Mouse (Mus musculus): ENCODE data around the gene Ubl4b. TPM values are rescaled to one million over a fixed set of nuclear protein-coding genes. Genes with fewer than 3 reads are reported as not detected.

The Ubl4b gene
- polyA plus RNA-seq, 1 experiment from 2014 or later: 0.11 TPM

- peaks cover 14% of the 10 kb centered on the region for H3K4me1 ChIP-seq (ENCODE audit: control insufficient read depth, insufficient read depth, low read length)
- WGBS: 68% methylated on average over 2 of the region's 2 CpGs
- no peak overlapping the region for H3K4me2 ChIP-seq (ENCODE audit: low read depth, low read length)
- no peak overlapping the region for H3K4me3 ChIP-seq (ENCODE audit: low read length)
- no peak overlapping the region for H3K27ac ChIP-seq (ENCODE audit: low read length)
- no peaks in the 10 kb centered on the region for H3K36me3 ChIP-seq (ENCODE audit: control insufficient read depth, insufficient read depth)
- H3K27me3 ChIP-seq (ENCODE audit: control insufficient read depth, insufficient read depth, low read length): peaks cover 80% of the 10 kb centered on the region
- no peaks in the 10 kb centered on the region for H3K9me3 ChIP-seq (replicated peaks; ENCODE audit: control insufficient read depth, low read length)
- ATAC-seq (replicated peaks; ENCODE audit: extremely low read depth, insufficient read depth, low FRiP score): no peak
- H3K9ac ChIP-seq (ENCODE audit: low read length): no peak overlapping the region
Observed at GRCm38 (mm10) chr3:107593632-107594031, 38.8 kb upstream of the Ubl4b start.

- 53% methylated on average over 1 of the region's 1 CpGs for WGBS
- no peak overlapping the region for H3K4me2 ChIP-seq (ENCODE audit: low read depth, low read length)
- no peak for ATAC-seq (replicated peaks; ENCODE audit: extremely low read depth, insufficient read depth, low FRiP score)
- H3K4me3 ChIP-seq (ENCODE audit: low read length): no peak overlapping the region
- H3K27me3 ChIP-seq (ENCODE audit: control insufficient read depth, insufficient read depth, low read length): peaks cover 82% of the 10 kb centered on the region
- H3K36me3 ChIP-seq (ENCODE audit: control insufficient read depth, insufficient read depth): no peaks in the 10 kb centered on the region
- no peaks in the 10 kb centered on the region for H3K9me3 ChIP-seq (replicated peaks; ENCODE audit: control insufficient read depth, low read length)
- H3K27ac ChIP-seq (ENCODE audit: low read length): no peak overlapping the region
- peaks cover 12% of the 10 kb centered on the region for H3K4me1 ChIP-seq (ENCODE audit: control insufficient read depth, insufficient read depth, low read length)
- no peak overlapping the region for H3K9ac ChIP-seq (ENCODE audit: low read length)
Observed at GRCm38 (mm10) chr3:107591612-107592011, 36.7 kb upstream of the Ubl4b start.

- H3K4me3 ChIP-seq (ENCODE audit: low read length): no peak overlapping the region
- no peak overlapping the region for H3K4me2 ChIP-seq (ENCODE audit: low read depth, low read length)
- ATAC-seq (replicated peaks; ENCODE audit: extremely low read depth, insufficient read depth, low FRiP score): no peak
- H3K36me3 ChIP-seq (ENCODE audit: control insufficient read depth, insufficient read depth): no peaks in the 10 kb centered on the region
- H3K27ac ChIP-seq (ENCODE audit: low read length): no peak overlapping the region
- peaks cover 7% of the 10 kb centered on the region; the same call in 1 of the 2 replicates for H3K4me1 ChIP-seq (ENCODE audit: control insufficient read depth, insufficient read depth, low read length)
- H3K9me3 ChIP-seq (replicated peaks; ENCODE audit: control insufficient read depth, low read length): no peaks in the 10 kb centered on the region
- 50% methylated on average over 6 of the region's 6 CpGs for WGBS
- no peak overlapping the region for H3K9ac ChIP-seq (ENCODE audit: low read length)
- H3K27me3 ChIP-seq (ENCODE audit: control insufficient read depth, insufficient read depth, low read length): peaks cover 85% of the 10 kb centered on the region
Observed at GRCm38 (mm10) chr3:107586504-107586903, 31.6 kb upstream of the Ubl4b start.

- Histone ChIP-seq H3K9ac (ENCODE audit: low read length) (no peak overlapping the region), H3K36me3 (ENCODE audit: control insufficient read depth, insufficient read depth) (no peaks in the 10 kb centered on the region), H3K9me3 (replicated peaks; ENCODE audit: control insufficient read depth, low read length) (no peaks in the 10 kb centered on the region), H3K4me3 (ENCODE audit: low read length) (no peak overlapping the region), H3K4me1 (ENCODE audit: control insufficient read depth, insufficient read depth, low read length) (peaks cover 7% of the 10 kb centered on the region; the same call in 1 of the 2 replicates), H3K4me2 (ENCODE audit: low read depth, low read length) (no peak overlapping the region), H3K27me3 (ENCODE audit: control insufficient read depth, insufficient read depth, low read length) (peaks cover 88% of the 10 kb centered on the region), H3K27ac (ENCODE audit: low read length) (no peak overlapping the region)
- 37% methylated on average over 1 of the region's 1 CpGs for WGBS
- ATAC-seq (replicated peaks; ENCODE audit: extremely low read depth, insufficient read depth, low FRiP score): no peak
Observed at GRCm38 (mm10) chr3:107583893-107584292, 29.0 kb upstream of the Ubl4b start.

GRCm38 (mm10) chr3:107582875-107583767 lies 28.2 kb upstream of the Ubl4b start:
- H3K4me2 ChIP-seq (ENCODE audit: low read depth, low read length): peak overlapping the region; percentile 77
- H3K36me3 ChIP-seq (ENCODE audit: control insufficient read depth, insufficient read depth): no peaks in the 10 kb centered on the region
- 2% methylated on average over 65 of the region's 65 CpGs for WGBS
- H3K9ac ChIP-seq (ENCODE audit: low read length): peak overlapping the region; percentile 57
- H3K9me3 ChIP-seq (replicated peaks; ENCODE audit: control insufficient read depth, low read length): no peaks in the 10 kb centered on the region
- peaks cover 84% of the 10 kb centered on the region for H3K27me3 ChIP-seq (ENCODE audit: control insufficient read depth, insufficient read depth, low read length)
- peak overlapping the region; percentile 54 for H3K4me3 ChIP-seq (ENCODE audit: low read length)
- peaks cover 7% of the 10 kb centered on the region; the same call in 1 of the 2 replicates for H3K4me1 ChIP-seq (ENCODE audit: control insufficient read depth, insufficient read depth, low read length)
- H3K27ac ChIP-seq (ENCODE audit: low read length): no peak overlapping the region
- no peak for ATAC-seq (replicated peaks; ENCODE audit: extremely low read depth, insufficient read depth, low FRiP score)

- Histone ChIP-seq H3K4me1 (ENCODE audit: control insufficient read depth, insufficient read depth, low read length) (peaks cover 7% of the 10 kb centered on the region; the same call in 1 of the 2 replicates), H3K9me3 (replicated peaks; ENCODE audit: control insufficient read depth, low read length) (no peaks in the 10 kb centered on the region), H3K36me3 (ENCODE audit: control insufficient read depth, insufficient read depth) (no peaks in the 10 kb centered on the region), H3K4me3 (ENCODE audit: low read length) (peak overlapping the region; percentile 54), H3K27me3 (ENCODE audit: control insufficient read depth, insufficient read depth, low read length) (peaks cover 76% of the 10 kb centered on the region), H3K9ac (ENCODE audit: low read length) (peak overlapping the region; percentile 57; the same call in 1 of the 2 replicates), H3K4me2 (ENCODE audit: low read depth, low read length) (peak overlapping the region; percentile 77), H3K27ac (ENCODE audit: low read length) (no peak overlapping the region)
- 5% methylated on average over 18 of the region's 18 CpGs for WGBS
- no peak for ATAC-seq (replicated peaks; ENCODE audit: extremely low read depth, insufficient read depth, low FRiP score)
Observed at GRCm38 (mm10) chr3:107582130-107582874, 27.4 kb upstream of the Ubl4b start.

- peaks cover 7% of the 10 kb centered on the region; the same call in 1 of the 2 replicates for H3K4me1 ChIP-seq (ENCODE audit: control insufficient read depth, insufficient read depth, low read length)
- no peak for ATAC-seq (replicated peaks; ENCODE audit: extremely low read depth, insufficient read depth, low FRiP score)
- no peak overlapping the region for H3K4me3 ChIP-seq (ENCODE audit: low read length)
- H3K4me2 ChIP-seq (ENCODE audit: low read depth, low read length): no peak overlapping the region
- no peak overlapping the region for H3K27ac ChIP-seq (ENCODE audit: low read length)
- H3K36me3 ChIP-seq (ENCODE audit: control insufficient read depth, insufficient read depth): no peaks in the 10 kb centered on the region
- WGBS: 15% methylated on average over 15 of the region's 15 CpGs
- peaks cover 67% of the 10 kb centered on the region for H3K27me3 ChIP-seq (ENCODE audit: control insufficient read depth, insufficient read depth, low read length)
- H3K9me3 ChIP-seq (replicated peaks; ENCODE audit: control insufficient read depth, low read length): no peaks in the 10 kb centered on the region
- H3K9ac ChIP-seq (ENCODE audit: low read length): no peak overlapping the region
Observed at GRCm38 (mm10) chr3:107581103-107582010, 26.5 kb upstream of the Ubl4b start.

- Histone ChIP-seq H3K4me1 (ENCODE audit: control insufficient read depth, insufficient read depth, low read length) (peaks cover 7% of the 10 kb centered on the region; the same call in 1 of the 2 replicates), H3K9ac (ENCODE audit: low read length) (no peak overlapping the region), H3K36me3 (ENCODE audit: control insufficient read depth, insufficient read depth) (no peaks in the 10 kb centered on the region), H3K4me3 (ENCODE audit: low read length) (no peak overlapping the region), H3K4me2 (ENCODE audit: low read depth, low read length) (no peak overlapping the region), H3K9me3 (replicated peaks; ENCODE audit: control insufficient read depth, low read length) (no peaks in the 10 kb centered on the region), H3K27me3 (ENCODE audit: control insufficient read depth, insufficient read depth, low read length) (peaks cover 49% of the 10 kb centered on the region), H3K27ac (ENCODE audit: low read length) (no peak overlapping the region)
- 9% methylated on average over 4 of the region's 4 CpGs for WGBS
- ATAC-seq (replicated peaks; ENCODE audit: extremely low read depth, insufficient read depth, low FRiP score): no peak
Observed at GRCm38 (mm10) chr3:107579466-107579865, 24.6 kb upstream of the Ubl4b start.
